Comparison of ENCODE assay signal across 17 mouse cellular contexts in the genomic region with DNA sequence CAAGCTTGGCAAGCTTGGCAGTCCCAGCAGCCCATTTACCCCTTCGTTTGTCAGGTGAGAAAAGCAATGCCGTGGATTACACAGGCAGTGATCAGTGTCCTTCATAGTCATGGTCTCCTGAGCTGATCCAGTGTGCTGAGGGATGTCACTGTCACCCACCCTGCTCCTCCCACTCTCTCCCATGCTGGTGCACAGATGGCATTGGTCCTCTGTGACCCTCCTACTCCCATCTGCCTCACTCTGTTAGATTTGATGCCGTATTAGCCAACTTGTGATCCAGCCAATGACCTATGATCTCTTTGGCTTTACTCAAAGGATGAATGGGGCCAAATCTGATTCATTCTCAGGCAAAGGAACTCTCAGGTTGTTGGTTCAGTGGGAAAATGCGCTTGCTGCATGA. TPM values are rescaled to one million over a fixed set of nuclear protein-coding genes. Genes with fewer than 3 reads are reported as not detected.
DNase-seq lines count a peak whose midpoint lies in the region; ATAC-seq and TF ChIP-seq lines count a peak whose summit lies in the region.
"Had no signal": no experiment of that assay in that cellular context is flagged by ENCODE, and none has a peak within 500 bp of the region (broad histone marks: within the 10 kb centered on the region; RNA-seq: fewer than 3 reads in every experiment).

No protein-coding gene starts in this region.

- H3K4me1 ChIP-seq in heart, embryonic 10.5 days: peaks cover 27% of the 10 kb centered on the region
- peaks cover 44% of the 10 kb centered on the region for H3K4me1 ChIP-seq in megakaryocyte, embryonic 14.5 days
- H3K4me1 ChIP-seq in cerebellum, adult 2 months (ENCODE audit: control insufficient read depth, insufficient read depth, low read length): peaks cover 25% of the 10 kb centered on the region
- peaks cover 4% of the 10 kb centered on the region for H3K4me1 ChIP-seq in forebrain, embryonic 14.5 days (ENCODE audit: control insufficient read depth, insufficient read depth, low read length)

- no peaks in the 10 kb centered on the region for H3K9me3 ChIP-seq in heart, embryonic 10.5 days
- no peaks in the 10 kb centered on the region for H3K9me3 ChIP-seq in megakaryocyte, embryonic 14.5 days
- no peaks in the 10 kb centered on the region for H3K9me3 ChIP-seq in forebrain, embryonic 14.5 days (replicated peaks; ENCODE audit: control insufficient read depth, low read length)
- H3K9me3 ChIP-seq: embryonic facial prominence, embryonic 12.5 days; heart, embryonic 15.5 days; limb, embryonic 13.5 days; midbrain, embryonic 12.5 days had no signal

- peaks cover 58% of the 10 kb centered on the region for H3K27me3 ChIP-seq in heart, embryonic 10.5 days (ENCODE audit: insufficient read depth, poor library complexity, severe bottlenecking)
- peaks cover 59% of the 10 kb centered on the region for H3K27me3 ChIP-seq in megakaryocyte, embryonic 14.5 days (replicated peaks)
- H3K27me3 ChIP-seq in cerebellum, adult 2 months (ENCODE audit: control insufficient read depth, insufficient read depth, low read length): no peaks in the 10 kb centered on the region
- peaks cover 15% of the 10 kb centered on the region for H3K27me3 ChIP-seq in forebrain, embryonic 14.5 days (replicated peaks; ENCODE audit: control insufficient read depth, insufficient read depth, low read length)

- no peaks in the 10 kb centered on the region for H3K36me3 ChIP-seq in heart, embryonic 10.5 days
- no peaks in the 10 kb centered on the region for H3K36me3 ChIP-seq in megakaryocyte, embryonic 14.5 days (replicated peaks; ENCODE audit: low read length)
- H3K36me3 ChIP-seq in forebrain, embryonic 14.5 days (ENCODE audit: control insufficient read depth, insufficient read depth, low read length): no peaks in the 10 kb centered on the region
- H3K36me3 ChIP-seq: embryonic facial prominence, embryonic 12.5 days; heart, embryonic 15.5 days; limb, embryonic 13.5 days; midbrain, embryonic 12.5 days had no signal

- no peak for TF ChIP-seq CTCF in cerebellum, adult 2 months (IDR thresholded peaks at IDR 0.05; ENCODE audit: borderline replicate concordance, insufficient read depth, low read depth, low read length)

- DNase-seq in heart, adult 11 months: peak; percentile 84
- no peak for DNase-seq in heart, embryonic 10.5 days (ENCODE audit: low spot score)
- DNase-seq in cerebellum, adult 2 months: peak; percentile 61 to 77
- DNase-seq in retina, postnatal 7 days (ENCODE audit: low read depth, low spot score): peak; percentile 54
- no peak for DNase-seq in urinary bladder, postnatal 36 days (ENCODE audit: low spot score in 2 of 2)
- no peak for DNase-seq in forebrain, embryonic 14.5 days (ENCODE audit: low spot score)
- DNase-seq: adrenal gland, postnatal 14 days; B cell, adult 2 months; kidney, adult 2 months; kidney, postnatal 36 days; lung, postnatal 36 days had no signal

- 80% methylated on average over 4 of the region's 4 CpGs for WGBS in heart, embryonic 10.5 days
- WGBS in cerebellum, adult 2 months: 13% methylated on average over 4 of the region's 4 CpGs
- 66% methylated on average over 4 of the region's 4 CpGs for WGBS in forebrain, embryonic 14.5 days

- ATAC-seq in megakaryocyte, adult 5-6 weeks (ENCODE audit: poor library complexity, severe bottlenecking): no peak
- ATAC-seq in forebrain, embryonic 14.5 days: no peak

- TF ChIP-seq POLR2A in cerebellum, adult 2 months (IDR thresholded peaks at IDR 0.05; ENCODE audit: borderline replicate concordance, insufficient read depth, low read length): no peak

- no peak overlapping the region for H3K4me2 ChIP-seq in forebrain, embryonic 14.5 days (ENCODE audit: low read length)
- H3K4me2 ChIP-seq: embryonic facial prominence, embryonic 12.5 days; heart, embryonic 15.5 days; limb, embryonic 13.5 days; midbrain, embryonic 12.5 days had no signal

- H3K27ac ChIP-seq in heart, embryonic 10.5 days: no peak overlapping the region
- H3K27ac ChIP-seq in cerebellum, adult 2 months (ENCODE audit: insufficient read depth, low read length): peak overlapping the region; percentile 29
- H3K27ac ChIP-seq in forebrain, embryonic 14.5 days (ENCODE audit: low read depth, low read length): no peak overlapping the region
- H3K27ac ChIP-seq: embryonic facial prominence, embryonic 12.5 days; heart, embryonic 15.5 days; limb, embryonic 13.5 days; midbrain, embryonic 12.5 days had no signal

- no peak overlapping the region for H3K4me3 ChIP-seq in heart, embryonic 10.5 days
- peak overlapping the region; percentile 56 for H3K4me3 ChIP-seq in megakaryocyte, embryonic 14.5 days (replicated peaks)
- no peak overlapping the region for H3K4me3 ChIP-seq in cerebellum, adult 2 months (replicated peaks; ENCODE audit: insufficient read depth, low read depth, low read length)
- H3K4me3 ChIP-seq in forebrain, embryonic 14.5 days (ENCODE audit: low read depth, low read length): no peak overlapping the region
- H3K4me3 ChIP-seq: embryonic facial prominence, embryonic 12.5 days; heart, embryonic 15.5 days; limb, embryonic 13.5 days; midbrain, embryonic 12.5 days had no signal

- H3K9ac ChIP-seq in forebrain, embryonic 14.5 days (ENCODE audit: low read length): no peak overlapping the region
- H3K9ac ChIP-seq: embryonic facial prominence, embryonic 12.5 days; heart, embryonic 15.5 days; limb, embryonic 13.5 days; midbrain, embryonic 12.5 days had no signal

RNA-seq across cellular contexts. Expression of gene Adra1d, which starts 20.4 kb away (rescaled TPM):
- polyA plus RNA-seq in heart, embryonic 10.5 days (2016; fragmentation: Nextera tagmentation; extraction: Ambion mirVana): 0.21 and 0.59 TPM in 2 replicates
- polyA plus RNA-seq in megakaryocyte, embryonic 14.5 days (2012; ENCODE audit: insufficient read depth, low replicate concordance): not detected in 2 replicates
- not detected in 2 replicates for total RNA-seq in megakaryocyte, adult 5-6 weeks (2015)
- total RNA-seq in megakaryocyte, adult 5-6 weeks (2017): not detected in 2 replicates
- 7.0 and 7.8 TPM in 2 replicates for polyA plus RNA-seq in cerebellum, adult 2 months (2012; rRNA removed)
- not detected in 2 replicates for polyA plus RNA-seq in forebrain, embryonic 14.5 days (2014; fragmentation: Nextera tagmentation; extraction: Ambion mirVana)

RNA-seq across cellular contexts. Expression of gene Smox, which starts 50.4 kb away (rescaled TPM):
- polyA plus RNA-seq in heart, embryonic 10.5 days (2016; fragmentation: Nextera tagmentation; extraction: Ambion mirVana): 26.1 and 28.0 TPM in 2 replicates
- 504 and 573 TPM in 2 replicates for polyA plus RNA-seq in megakaryocyte, embryonic 14.5 days (2012; ENCODE audit: insufficient read depth, low replicate concordance)
- total RNA-seq in megakaryocyte, adult 5-6 weeks (2015): 12.6 and 17.4 TPM in 2 replicates
- total RNA-seq in megakaryocyte, adult 5-6 weeks (2017): 12.0 and 16.1 TPM in 2 replicates
- 93.0 and 93.4 TPM in 2 replicates for polyA plus RNA-seq in cerebellum, adult 2 months (2012; rRNA removed)
- polyA plus RNA-seq in forebrain, embryonic 14.5 days (2014; fragmentation: Nextera tagmentation; extraction: Ambion mirVana): 33.5 and 37.2 TPM in 2 replicates

Comparison
In these comparisons a context has a peak if more than half of its experiments do, and no peak if none do; other contexts are left out.
1. DNase-seq: peak in heart, adult 11 months (single experiment), cerebellum, adult 2 months (2 of 2) and retina, postnatal 7 days (single experiment); none in heart, embryonic 10.5 days (single experiment), urinary bladder, postnatal 36 days (0 of 2) and forebrain, embryonic 14.5 days (single experiment).